Mouse (Mus musculus) limb, embryonic 11.5 days (tissue): ENCODE results near the gene Gm17521. TPM values are rescaled to one million over a fixed set of nuclear protein-coding genes. Genes with fewer than 3 reads are reported as not detected.
"Not testable (repeated sequence)": the region's sequence is repeated elsewhere in the genome, so short reads cannot be mapped to it uniquely, and the experiment has no call there.

Source experiments
- ATAC-seq: fragments of 200-750 bp; cut with Nextera tagmentation; 2 replicates; pipeline ENCODE4 v1.8.0; 2017; ENCODE audit warnings: low read depth; ENCODE audit not compliant: insufficient number of reproducible peaks, low FRiP score, low TSS enrichment
- DNase-seq: peaks from one replicate; pipeline ENCODE4 v3.0.0-alpha.2; 2015; ENCODE audit warnings: low spot score
- H3K27ac ChIP-seq: fragments of 300-500 bp; sonication (generic); replicated peaks from 2 replicates; pipeline ENCODE4 v1.5.1; 2014; ENCODE audit warnings: low read depth, mild to moderate bottlenecking, low read length
- H3K27me3 ChIP-seq: fragments of 300-500 bp; sonication (generic); 2 replicates; pipeline ENCODE4 v1.6.1; 2014; ENCODE audit warnings: mild to moderate bottlenecking, low read length, mixed read lengths; ENCODE audit not compliant: control insufficient read depth, insufficient read depth
- H3K36me3 ChIP-seq: fragments of 300-500 bp; sonication (generic); 2 replicates; pipeline ENCODE4 v1.6.1; 2014; ENCODE audit warnings: mild to moderate bottlenecking, low read length, moderate library complexity, mixed read lengths; ENCODE audit not compliant: control insufficient read depth, insufficient read depth
- H3K4me1 ChIP-seq: fragments of 300-500 bp; sonication (generic); 2 replicates; pipeline ENCODE4 v1.6.1; 2014; ENCODE audit warnings: low read length, mixed read lengths; ENCODE audit not compliant: control insufficient read depth, insufficient read depth
- H3K4me2 ChIP-seq: fragments of 300-500 bp; sonication (generic); 2 replicates; pipeline ENCODE4 v1.6.1; 2014; ENCODE audit warnings: low read depth, mild to moderate bottlenecking, moderate library complexity; ENCODE audit not compliant: severe bottlenecking
- H3K4me3 ChIP-seq: fragments of 300-500 bp; sonication (generic); 2 replicates; pipeline ENCODE4 v1.5.1; 2014; ENCODE audit warnings: low read depth, low read length
- H3K9ac ChIP-seq: fragments of 300-500 bp; sonication (generic); 2 replicates; pipeline ENCODE4 v1.6.1; 2014; ENCODE audit warnings: mild to moderate bottlenecking, low read length
- H3K9me3 ChIP-seq: fragments of 300-500 bp; sonication (generic); 2 replicates; pipeline ENCODE4 v1.6.1; 2016; ENCODE audit warnings: low read length; ENCODE audit not compliant: control insufficient read depth
- WGBS: fragments of 180-500 bp; shearing (Covaris S2); extraction: QIAGEN DNeasy Blood & Tissue Kit; methylation state at CpG from one replicate; pipeline ENCODE4 v1.1.7; 2014; 5-methylcytosine and 5-hydroxymethylcytosine counted together
- polyA plus RNA-seq: library from polyadenylated mRNA; unstranded; fragments of >200 nt; fragmentation: Nextera tagmentation; extraction: Ambion mirVana; gene quantifications from 2 replicates; pipeline ENCODE4 v1.2.1, GENCODE M21; 2014

Gm17521 gene
- polyA plus RNA-seq: not detected in 2 replicates

DNA sequence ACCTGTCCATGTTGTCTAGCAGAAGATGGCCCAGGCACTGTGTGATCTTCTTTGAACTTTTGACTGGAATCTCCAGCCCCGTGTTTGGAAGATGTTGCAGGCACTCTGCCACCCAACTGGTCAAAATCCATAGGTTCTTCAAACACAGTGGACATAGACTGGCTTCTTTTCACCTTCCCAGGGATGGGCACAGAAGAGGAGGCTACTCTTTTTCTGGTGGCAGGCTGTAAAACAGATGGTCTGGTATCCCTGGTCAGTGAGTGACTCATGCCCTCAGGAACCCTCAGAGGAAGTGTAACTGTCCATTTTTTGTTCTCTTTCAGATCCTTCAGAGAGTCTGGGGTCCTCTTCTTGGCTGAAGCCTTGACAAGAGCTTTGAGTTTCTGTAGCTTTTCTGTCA lies at the start of gene Gm17521:
Gene Gm17521 (minus strand): TSS at position 101 of the 400 bp plus-strand sequence.
- not testable (repeated sequence) for H3K27ac ChIP-seq, H3K9ac ChIP-seq, ATAC-seq, H3K27me3 ChIP-seq, H3K9me3 ChIP-seq, DNase-seq, H3K36me3 ChIP-seq, H3K4me3 ChIP-seq, H3K4me1 ChIP-seq, H3K4me2 ChIP-seq
- 82% methylated on average over 1 of the region's 1 CpGs for WGBS

DNA sequence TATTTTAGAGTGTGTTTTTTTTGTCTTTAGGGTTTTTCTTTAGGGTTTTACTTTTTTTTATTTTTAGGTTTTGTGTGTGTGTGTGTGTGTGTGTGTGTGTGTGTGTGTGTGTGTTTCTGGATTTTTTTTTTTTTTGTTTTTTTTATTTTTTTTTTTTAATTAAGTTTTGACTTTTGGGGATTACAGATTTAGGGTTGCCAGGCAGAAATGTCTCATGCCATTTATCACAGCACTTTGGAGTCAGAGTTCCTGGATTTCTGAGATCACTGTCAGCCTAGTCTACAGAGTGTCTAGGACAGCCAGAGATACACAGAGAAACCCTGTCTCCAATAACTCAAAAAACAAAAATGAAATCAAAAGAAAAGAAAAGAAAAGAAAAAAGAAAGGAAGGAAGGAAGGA lies 14.5 kb upstream of the Gm17521 start:
- no peak overlapping the region for H3K9ac ChIP-seq
- H3K4me3 ChIP-seq: no peak overlapping the region
- H3K27ac ChIP-seq: no peak overlapping the region
- H3K4me1 ChIP-seq: no peaks in the 10 kb centered on the region
- H3K4me2 ChIP-seq: no peak overlapping the region
- H3K9me3 ChIP-seq: no peaks in the 10 kb centered on the region
- no peaks in the 10 kb centered on the region for H3K36me3 ChIP-seq
- no peaks in the 10 kb centered on the region for H3K27me3 ChIP-seq
- DNase-seq: no peak
- no peak for ATAC-seq

GRCm38 (mm10) chrX:123043516-123043915 lies 14.0 kb upstream of the Gm17521 start:
- ATAC-seq: no peak
- no peak for DNase-seq
- no peaks in the 10 kb centered on the region for H3K9me3 ChIP-seq
- no peaks in the 10 kb centered on the region for H3K36me3 ChIP-seq
- H3K9ac ChIP-seq: no peak overlapping the region
- H3K4me3 ChIP-seq: no peak overlapping the region
- H3K4me2 ChIP-seq: no peak overlapping the region
- H3K27me3 ChIP-seq: no peaks in the 10 kb centered on the region
- WGBS: 66% methylated on average over 4 of the region's 4 CpGs
- no peaks in the 10 kb centered on the region for H3K4me1 ChIP-seq
- H3K27ac ChIP-seq: no peak overlapping the region

Other genes starting within 250 kb of the Gm17521 start
- 14.3 and 18.7 TPM in 2 replicates for gene Cldn34c1, start 73.8 kb upstream of the Gm17521 start, polyA plus RNA-seq
- gene Srsx, start 192.8 kb upstream of the Gm17521 start, polyA plus RNA-seq: not detected in 2 replicates
- gene Gm17577, start 217.2 kb upstream of the Gm17521 start, polyA plus RNA-seq: not detected in 2 replicates